Mouse (Mus musculus) NIH3T3 (cell line): ENCODE data around the gene Wdr91.

Source experiments
- DNase-seq: peaks from one replicate; pipeline ENCODE4 v3.0.0-alpha.2; 2012; ENCODE audit warnings: low read depth

Gene Wdr91

GRCm38 (mm10) chr6:34862791-34863403 lies 47.8 kb downstream of the Wdr91 start, which contains the start of gene Tmem140:
Tmem140 (plus strand) TSS chr6:34863146.
- DNase-seq, result peak; percentile 80

GRCm38 (mm10) chr6:34862381-34862780 lies 48.3 kb downstream of the Wdr91 start:
- DNase-seq, result peak; percentile 36

- no peak for DNase-seq
Observed at GRCm38 (mm10) chr6:34861546-34862053, 49.1 kb downstream of the Wdr91 start.

- DNase-seq, result no peak
Observed at GRCm38 (mm10) chr6:34832352-34832751, 78.3 kb downstream of the Wdr91 start.
